Mouse (Mus musculus) C2C12 (cell line): ENCODE results near the gene Fbln5.

Source experiments
- CEBPB ChIP-seq: IDR thresholded peaks from one replicate; pipeline ENCODE4 v1.6.1; 2011; ENCODE audit warnings: low read depth, mild to moderate bottlenecking, control low read depth, moderate library complexity
- CTCF ChIP-seq: IDR thresholded peaks from one replicate; pipeline ENCODE4 v1.5.1; 2011; ENCODE audit not compliant: control insufficient read depth, insufficient read depth, insufficient read length
- FOSL1 ChIP-seq: IDR thresholded peaks from one replicate; pipeline ENCODE4 v1.8.0; 2011; ENCODE audit warnings: mild to moderate bottlenecking, low read length; ENCODE audit not compliant: poor library complexity, insufficient read depth, severe bottlenecking
- MAX ChIP-seq: IDR thresholded peaks from one replicate; pipeline ENCODE4 v1.6.1; 2011; ENCODE audit warnings: mild to moderate bottlenecking, control low read depth
- MYOD1 ChIP-seq: IDR thresholded peaks from one replicate; pipeline ENCODE4 v1.6.1; 2011; ENCODE audit warnings: low read depth; ENCODE audit not compliant: control insufficient read depth, insufficient read length
- MYOG ChIP-seq: IDR thresholded peaks from one replicate; pipeline ENCODE4 v1.6.1; 2011; ENCODE audit not compliant: control insufficient read depth, insufficient read length; ENCODE audit errors: extremely low read depth
- USF1 ChIP-seq: IDR thresholded peaks from one replicate; pipeline ENCODE4 v1.6.1; 2011; ENCODE audit warnings: low read depth, mild to moderate bottlenecking, control low read depth, moderate library complexity

DNA sequence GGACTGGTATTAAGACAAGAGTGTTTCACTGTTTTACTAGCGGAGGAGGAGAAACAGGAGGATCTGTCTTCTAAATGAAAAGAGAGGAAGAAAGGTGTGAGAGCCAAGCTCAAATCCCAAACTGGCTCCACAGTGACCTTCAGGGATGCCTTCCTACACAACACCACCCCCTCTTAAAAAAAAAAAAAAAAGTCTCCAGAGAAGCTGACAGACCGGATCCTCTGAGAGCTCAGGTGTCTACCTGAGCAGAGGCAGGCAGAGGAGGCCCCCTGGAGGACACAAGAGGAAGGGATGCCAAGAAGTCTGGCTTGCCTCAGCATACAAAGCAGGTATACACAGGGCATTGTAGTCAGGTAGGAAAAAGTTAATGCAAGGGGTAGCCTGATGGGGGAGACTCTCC lies 36.1 kb downstream of the Fbln5 start:
- no peak for TF ChIP-seq CTCF
- no peak for TF ChIP-seq CEBPB
- TF ChIP-seq USF1, result no peak
- no peak for TF ChIP-seq MAX
- no peak for TF ChIP-seq MYOD1
- no peak for TF ChIP-seq FOSL1
- TF ChIP-seq MYOG, result no peak
